Mouse (Mus musculus): ENCODE data around the gene Wdr93.

- TF ChIP-seq POLR2A (IDR thresholded peaks at IDR 0.05; ENCODE audit: borderline replicate concordance, control insufficient read depth, low read depth, low read length) (no peak), CTCF (IDR thresholded peaks at IDR 0.05; ENCODE audit: control insufficient read depth, insufficient read depth, low read length) (no peak)
Measured at GRCm38 (mm10) chr7:79818321-79818720, 75.4 kb downstream of the Wdr93 start.

All from bone marrow, adult 2 months (tissue).